Mouse (Mus musculus): ENCODE results near the gene Foxn3.

DNA sequence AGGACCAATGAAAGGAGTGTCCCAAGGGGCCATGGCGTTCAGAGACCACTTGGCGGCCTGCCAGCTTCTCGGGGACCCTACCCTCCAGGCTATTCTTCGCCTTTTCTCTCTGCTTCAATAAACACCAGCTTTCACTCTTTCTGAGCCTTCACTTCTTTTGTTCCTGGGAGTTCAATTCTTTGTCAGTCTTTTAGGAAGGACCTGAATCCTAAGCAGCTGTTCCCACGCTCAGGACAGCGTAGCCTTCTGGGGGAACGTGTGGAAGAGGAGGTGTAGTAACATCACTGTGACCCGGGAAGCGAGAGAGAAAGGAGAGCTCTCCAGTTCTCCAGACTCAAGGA, 400.1 kb downstream of the Foxn3 start:
- TF ChIP-seq POLR2A (IDR thresholded peaks at IDR 0.05; ENCODE audit: low read depth, low read length): no peak
- TF ChIP-seq CTCF (IDR thresholded peaks at IDR 0.05; ENCODE audit: extremely low read depth, insufficient read depth, insufficient read length, insufficient replicate concordance): no peak

Data from spleen, adult 2 months (tissue).